Mouse (Mus musculus) heart, embryonic 13.5 days (tissue): ENCODE results near the gene Hesx1. TPM values are rescaled to one million over a fixed set of nuclear protein-coding genes. Genes with fewer than 3 reads are reported as not detected.

ENCODE experiments used
- ATAC-seq: fragments of 200-750 bp; cut with Nextera tagmentation; 2 replicates; pipeline ENCODE4 v1.8.0; 2017; ENCODE audit warnings: moderate TSS enrichment; ENCODE audit not compliant: insufficient number of reproducible peaks, low FRiP score, low TSS enrichment; ENCODE audit errors: extremely low read depth
- H3K27ac ChIP-seq: fragments of 300-500 bp; sonication (generic); replicated peaks from 2 replicates; pipeline ENCODE4 v1.5.1; 2015; ENCODE audit warnings: moderate library complexity, mild to moderate bottlenecking, inconsistent platforms
- H3K27me3 ChIP-seq: fragments of 300-500 bp; sonication (generic); replicated peaks from 2 replicates; pipeline ENCODE4 v1.6.1; 2015; ENCODE audit warnings: mild to moderate bottlenecking, inconsistent platforms
- H3K36me3 ChIP-seq: fragments of 300-500 bp; sonication (generic); 2 replicates; pipeline ENCODE4 v1.6.1; 2015; ENCODE audit warnings: mild to moderate bottlenecking, inconsistent platforms
- H3K4me1 ChIP-seq: fragments of 300-500 bp; sonication (generic); 2 replicates; pipeline ENCODE4 v1.6.1; 2015; ENCODE audit warnings: inconsistent platforms
- H3K4me2 ChIP-seq: fragments of 300-500 bp; sonication (generic); 2 replicates; pipeline ENCODE4 v1.6.1; 2015; ENCODE audit warnings: inconsistent platforms, mild to moderate bottlenecking, moderate library complexity
- H3K4me3 ChIP-seq: fragments of 300-500 bp; sonication (generic); 2 replicates; pipeline ENCODE4 v1.5.1; 2015; ENCODE audit warnings: moderate library complexity, mild to moderate bottlenecking, inconsistent platforms
- H3K9ac ChIP-seq: fragments of 300-500 bp; sonication (generic); 2 replicates; pipeline ENCODE4 v1.6.1; 2015; ENCODE audit warnings: inconsistent platforms, mild to moderate bottlenecking, moderate library complexity
- H3K9me3 ChIP-seq: fragments of 300-500 bp; sonication (generic); 2 replicates; pipeline ENCODE4 v1.6.1; 2016; ENCODE audit warnings: inconsistent platforms
- WGBS: fragments of 180-500 bp; shearing (Covaris S2); methylation state at CpG from one replicate; pipeline ENCODE4 v1.1.7; 2015; ENCODE audit warnings: mixed read lengths; 5-methylcytosine and 5-hydroxymethylcytosine counted together
- polyA plus RNA-seq: library from polyadenylated mRNA; unstranded; fragments of >200 nt; fragmentation: Nextera tagmentation; extraction: Ambion mirVana; gene quantifications from 2 replicates; pipeline ENCODE4 v1.2.1, GENCODE M21; 2015

Hesx1 gene
- polyA plus RNA-seq, 1 experiment from 2014 or later = 0.20 TPM

GRCm38 (mm10) chr14:27042280-27042983, 48.2 kb downstream of the Hesx1 start:
- Histone ChIP-seq H3K9ac (no peak overlapping the region), H3K27ac (no peak overlapping the region), H3K4me1 (peaks cover 44% of the 10 kb centered on the region), H3K27me3 (0 out of 2 replicates have a peak, but pooled peaks cover 5% of the 10 kb centered on the region), H3K4me3 (no peak overlapping the region), H3K4me2 (no peak overlapping the region), H3K9me3 (no peaks in the 10 kb centered on the region), H3K36me3 (no peaks in the 10 kb centered on the region)
- ATAC-seq = no peak
- 63% methylated on average over 8 of the region's 8 CpGs for WGBS

GRCm38 (mm10) chr14:27043416-27043815, 49.2 kb downstream of the Hesx1 start:
- no peaks in the 10 kb centered on the region for H3K9me3 ChIP-seq
- no peak overlapping the region for H3K27ac ChIP-seq
- H3K9ac ChIP-seq = no peak overlapping the region
- H3K4me3 ChIP-seq = no peak overlapping the region
- H3K27me3 ChIP-seq = 0 out of 2 replicates have a peak, but pooled peaks cover 5% of the 10 kb centered on the region
- no peaks in the 10 kb centered on the region for H3K36me3 ChIP-seq
- WGBS = 44% methylated on average over 5 of the region's 5 CpGs
- ATAC-seq = no peak
- peaks cover 49% of the 10 kb centered on the region for H3K4me1 ChIP-seq
- H3K4me2 ChIP-seq = no peak overlapping the region

- Histone ChIP-seq H3K9me3 (no peaks in the 10 kb centered on the region), H3K4me2 (peak overlapping the region; percentile 42), H3K27me3 (0 out of 2 replicates have a peak, but pooled peaks cover 5% of the 10 kb centered on the region), H3K9ac (peak overlapping the region; percentile 10), H3K36me3 (no peaks in the 10 kb centered on the region), H3K27ac (peak overlapping the region; percentile 58), H3K4me1 (peaks cover 55% of the 10 kb centered on the region), H3K4me3 (no peak overlapping the region)
- no peak for ATAC-seq
- WGBS = 5% methylated on average over 11 of the region's 11 CpGs
Measured at GRCm38 (mm10) chr14:27044221-27044966, 50.2 kb downstream of the Hesx1 start.

GRCm38 (mm10) chr14:27044967-27045361, 50.7 kb downstream of the Hesx1 start:
- Histone ChIP-seq H3K4me2 (peak overlapping the region; percentile 42), H3K27ac (peak overlapping the region; percentile 58), H3K36me3 (no peaks in the 10 kb centered on the region), H3K27me3 (0 out of 2 replicates have a peak, but pooled peaks cover 5% of the 10 kb centered on the region), H3K4me1 (peaks cover 52% of the 10 kb centered on the region), H3K4me3 (no peak overlapping the region), H3K9ac (no peak overlapping the region), H3K9me3 (no peaks in the 10 kb centered on the region)
- ATAC-seq = peak; percentile 41; the same call in 1 of the 2 replicates
- 9% methylated on average over 2 of the region's 2 CpGs for WGBS

GRCm38 (mm10) chr14:27048231-27048956, 54.2 kb downstream of the Hesx1 start:
- Histone ChIP-seq H3K9me3 (no peaks in the 10 kb centered on the region), H3K9ac (no peak overlapping the region), H3K4me1 (peaks cover 54% of the 10 kb centered on the region), H3K36me3 (no peaks in the 10 kb centered on the region), H3K27ac (no peak overlapping the region), H3K27me3 (no peaks in the 10 kb centered on the region), H3K4me2 (no peak overlapping the region), H3K4me3 (no peak overlapping the region)
- WGBS = 65% methylated on average over 8 of the region's 8 CpGs
- no peak for ATAC-seq

- no peak for ATAC-seq
- no peaks in the 10 kb centered on the region for H3K36me3 ChIP-seq
- no peak overlapping the region for H3K4me2 ChIP-seq
- peaks cover 37% of the 10 kb centered on the region for H3K4me1 ChIP-seq
- H3K27ac ChIP-seq = no peak overlapping the region
- no peaks in the 10 kb centered on the region for H3K9me3 ChIP-seq
- H3K9ac ChIP-seq = no peak overlapping the region
- no peak overlapping the region for H3K4me3 ChIP-seq
- 46% methylated on average over 9 of the region's 9 CpGs for WGBS
- no peaks in the 10 kb centered on the region for H3K27me3 ChIP-seq
Measured at GRCm38 (mm10) chr14:27050043-27050442, 55.8 kb downstream of the Hesx1 start.

GRCm38 (mm10) chr14:27050560-27051510, 56.6 kb downstream of the Hesx1 start:
- ATAC-seq = no peak
- Histone ChIP-seq H3K4me1 (peaks cover 30% of the 10 kb centered on the region), H3K4me2 (no peak overlapping the region), H3K4me3 (no peak overlapping the region), H3K9ac (no peak overlapping the region), H3K27ac (no peak overlapping the region), H3K36me3 (no peaks in the 10 kb centered on the region), H3K9me3 (no peaks in the 10 kb centered on the region), H3K27me3 (no peaks in the 10 kb centered on the region)
- 62% methylated on average over 18 of the region's 18 CpGs for WGBS

GRCm38 (mm10) chr14:27051511-27051895, 57.3 kb downstream of the Hesx1 start:
- 62% methylated on average over 5 of the region's 5 CpGs for WGBS
- Histone ChIP-seq H3K9me3 (no peaks in the 10 kb centered on the region), H3K4me2 (no peak overlapping the region), H3K4me1 (peaks cover 36% of the 10 kb centered on the region), H3K36me3 (no peaks in the 10 kb centered on the region), H3K4me3 (no peak overlapping the region), H3K27me3 (no peaks in the 10 kb centered on the region), H3K27ac (no peak overlapping the region), H3K9ac (no peak overlapping the region)
- ATAC-seq = no peak
